Mouse (Mus musculus) heart, embryonic 10.5 days (tissue): Measurements from ENCODE around the gene Ip6k1. TPM values are rescaled to one million over a fixed set of nuclear protein-coding genes. Genes with fewer than 3 reads are reported as not detected.
A peak's percentile ranks its signal among the peaks of the same experiment; 100 is the strongest.

ENCODE experiments used
- DNase-seq: peaks from one replicate; pipeline ENCODE4 v3.0.0-alpha.2; 2017; ENCODE audit warnings: low spot score
- H3K27ac ChIP-seq: fragments of 300-500 bp; sonication (generic); 2 replicates; pipeline ENCODE4 v1.5.1; 2016; ENCODE audit warnings: mild to moderate bottlenecking
- H3K27me3 ChIP-seq: fragments of 300-500 bp; sonication (generic); 2 replicates; pipeline ENCODE4 v1.6.1; 2016; ENCODE audit warnings: mild to moderate bottlenecking; ENCODE audit not compliant: poor library complexity, insufficient read depth, severe bottlenecking
- H3K36me3 ChIP-seq: fragments of 300-500 bp; sonication (generic); 2 replicates; pipeline ENCODE4 v1.6.1; 2016; ENCODE audit warnings: mild to moderate bottlenecking, moderate library complexity
- H3K4me1 ChIP-seq: fragments of 300-500 bp; sonication (generic); 2 replicates; pipeline ENCODE4 v1.6.1; 2016; ENCODE audit warnings: mild to moderate bottlenecking
- H3K4me3 ChIP-seq: fragments of 300-500 bp; sonication (generic); 2 replicates; pipeline ENCODE4 v1.5.1; 2016; ENCODE audit warnings: mild to moderate bottlenecking, moderate library complexity
- H3K9me3 ChIP-seq: fragments of 300-500 bp; sonication (generic); 2 replicates; pipeline ENCODE4 v1.6.1; 2016; ENCODE audit warnings: mild to moderate bottlenecking, moderate library complexity
- WGBS: fragments of 180-500 bp; shearing (Covaris S2); methylation state at CpG from one replicate; pipeline ENCODE4 v1.1.7; 2016; 5-methylcytosine and 5-hydroxymethylcytosine counted together
- polyA plus RNA-seq: library from polyadenylated mRNA; unstranded; fragments of >200 nt; fragmentation: Nextera tagmentation; extraction: Ambion mirVana; gene quantifications from 2 replicates; pipeline ENCODE4 v1.2.1, GENCODE M21; 2016

Ip6k1 gene
- polyA plus RNA-seq, 1 experiment from 2014 or later: 42.3 TPM

DNA sequence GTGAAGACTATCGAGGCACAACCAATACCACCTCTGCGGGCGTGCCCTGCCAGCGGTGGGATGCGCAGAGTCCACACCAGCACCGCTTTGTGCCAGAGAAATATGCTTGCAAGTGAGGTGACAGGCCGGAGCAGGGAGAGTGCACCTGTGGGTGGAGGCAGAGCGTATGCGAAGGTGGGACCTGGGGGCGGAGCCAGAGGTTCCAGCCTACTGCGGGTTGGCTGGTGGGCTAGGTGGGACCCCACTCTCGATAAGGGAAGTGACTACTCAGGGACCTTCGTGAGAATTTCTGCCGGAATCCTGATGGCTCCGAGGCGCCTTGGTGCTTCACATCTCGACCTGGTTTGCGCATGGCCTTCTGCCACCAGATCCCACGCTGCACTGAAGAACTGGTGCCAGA lies 80.2 kb downstream of the Ip6k1 start:
- peaks cover 38% of the 10 kb centered on the region for H3K36me3 ChIP-seq
- DNase-seq: no peak
- no peaks in the 10 kb centered on the region for H3K9me3 ChIP-seq
- peaks cover 55% of the 10 kb centered on the region for H3K4me1 ChIP-seq
- H3K27ac ChIP-seq: peak overlapping the region; percentile 90
- peaks cover 50% of the 10 kb centered on the region for H3K27me3 ChIP-seq
- WGBS: 7% methylated on average over 19 of the region's 19 CpGs
- peak overlapping the region; percentile 35 for H3K4me3 ChIP-seq

DNA sequence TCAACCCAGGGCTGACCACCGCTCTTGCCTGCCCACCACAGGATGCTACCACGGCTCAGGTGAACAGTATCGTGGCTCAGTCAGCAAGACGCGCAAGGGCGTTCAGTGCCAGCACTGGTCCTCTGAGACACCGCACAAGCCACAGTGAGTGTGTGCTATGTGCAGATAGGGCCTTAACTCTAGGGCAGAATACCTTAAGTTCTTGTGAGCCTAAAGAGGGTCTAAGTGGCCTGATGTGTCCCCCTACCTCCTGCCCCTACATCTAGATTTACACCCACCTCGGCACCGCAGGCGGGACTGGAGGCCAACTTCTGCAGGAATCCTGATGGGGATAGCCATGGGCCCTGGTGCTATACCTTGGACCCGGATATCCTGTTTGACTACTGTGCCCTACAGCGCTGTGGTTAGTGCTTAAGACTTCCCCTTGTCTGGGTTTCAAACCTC lies 80.7 kb downstream of the Ip6k1 start, which contains the start of gene Rnf123:
Rnf123 (minus strand) TSS at position 359 of the 444 bp plus-strand sequence.
- peak within 1 kb of the TSS; percentile 35 for H3K4me3 ChIP-seq
- WGBS: 30% methylated on average over 12 of the region's 12 CpGs
- H3K27ac ChIP-seq: peak within 1 kb of the TSS; percentile 90
- H3K27me3 ChIP-seq: peaks cover 50% of the 10 kb centered on the region
- H3K36me3 ChIP-seq: peaks cover 43% of the 10 kb centered on the region
- no peak for DNase-seq
- H3K4me1 ChIP-seq: peaks cover 50% of the 10 kb centered on the region
- no peaks in the 10 kb centered on the region for H3K9me3 ChIP-seq

DNA sequence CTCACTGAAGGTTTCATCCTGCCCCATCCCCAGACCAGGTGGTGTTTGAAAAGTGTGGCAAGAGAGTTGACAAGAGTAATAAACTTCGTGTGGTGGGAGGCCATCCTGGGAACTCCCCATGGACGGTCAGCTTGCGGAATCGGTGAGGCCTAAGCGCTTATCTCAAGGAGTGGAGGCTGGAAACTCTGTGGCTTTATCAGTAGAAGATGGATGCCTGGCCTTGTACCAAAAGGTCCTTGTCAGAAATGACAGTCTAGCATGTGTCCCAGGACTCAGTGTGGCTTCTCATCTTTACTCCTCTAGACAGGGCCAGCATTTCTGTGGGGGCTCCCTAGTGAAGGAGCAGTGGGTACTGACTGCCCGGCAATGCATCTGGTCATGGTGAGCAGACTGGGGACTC lies 81.3 kb downstream of the Ip6k1 start:
- 0 out of 2 replicates have a peak overlapping the region, but pooled peaks have one; percentile 35 for H3K4me3 ChIP-seq
- H3K27ac ChIP-seq: peak overlapping the region; percentile 90; the same call in 1 of the 2 replicates
- 50% methylated on average over 6 of the region's 6 CpGs for WGBS
- no peaks in the 10 kb centered on the region for H3K9me3 ChIP-seq
- no peak for DNase-seq
- peaks cover 50% of the 10 kb centered on the region for H3K27me3 ChIP-seq
- peaks cover 45% of the 10 kb centered on the region for H3K4me1 ChIP-seq
- H3K36me3 ChIP-seq: peaks cover 48% of the 10 kb centered on the region

- Histone ChIP-seq H3K4me1 (peaks cover 34% of the 10 kb centered on the region), H3K4me3 (no peak overlapping the region), H3K27me3 (peaks cover 46% of the 10 kb centered on the region), H3K36me3 (peaks cover 65% of the 10 kb centered on the region), H3K9me3 (no peaks in the 10 kb centered on the region), H3K27ac (no peak overlapping the region)
- WGBS: 96% methylated on average over 4 of the region's 4 CpGs
- DNase-seq: no peak
Observed at GRCm38 (mm10) chr9:108085261-108085660, 83.0 kb downstream of the Ip6k1 start.

- Histone ChIP-seq H3K4me1 (peaks cover 25% of the 10 kb centered on the region), H3K9me3 (no peaks in the 10 kb centered on the region), H3K4me3 (no peak overlapping the region), H3K27me3 (no peaks in the 10 kb centered on the region), H3K36me3 (peaks cover 73% of the 10 kb centered on the region), H3K27ac (no peak overlapping the region)
- WGBS: 93% methylated on average over 7 of the region's 7 CpGs
- no peak for DNase-seq
Observed at GRCm38 (mm10) chr9:108090611-108091120, 88.4 kb downstream of the Ip6k1 start.

DNA sequence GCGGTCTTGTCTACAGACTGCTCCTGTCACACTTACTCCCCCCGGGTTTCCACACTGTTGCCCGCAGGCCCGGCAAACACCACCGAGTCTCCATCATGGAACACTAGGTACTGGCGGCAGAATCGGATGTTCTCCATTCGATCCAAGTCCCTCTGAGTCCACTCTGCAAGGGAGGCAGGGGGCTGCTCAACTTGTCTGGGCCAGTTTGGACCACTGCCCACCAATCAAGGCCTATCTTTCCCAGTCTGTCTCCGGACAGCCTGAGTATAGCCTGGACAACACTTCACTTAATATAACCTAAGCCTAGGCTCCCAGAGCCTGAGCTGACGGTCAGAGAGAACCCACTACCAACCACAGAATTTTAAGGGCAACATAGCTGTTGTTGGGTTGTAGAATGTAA lies 91.3 kb downstream of the Ip6k1 start:
- Histone ChIP-seq H3K27ac (peak overlapping the region; percentile 92), H3K27me3 (no peaks in the 10 kb centered on the region), H3K4me1 (peaks cover 48% of the 10 kb centered on the region), H3K36me3 (peaks cover 44% of the 10 kb centered on the region), H3K9me3 (no peaks in the 10 kb centered on the region), H3K4me3 (peak overlapping the region; percentile 77)
- no peak for DNase-seq
- WGBS: 66% methylated on average over 10 of the region's 10 CpGs

GRCm38 (mm10) chr9:108094184-108094941 lies 92.1 kb downstream of the Ip6k1 start, which contains the start of gene Apeh:
TSS of gene Apeh (minus strand) at chr9:108094606.
- peak; percentile 98 for DNase-seq
- under 1% methylated on average over 52 of the region's 52 CpGs for whole genome bisulfite sequencing
- Histone ChIP-seq H3K27ac (peak within 1 kb of the TSS; percentile 92), H3K27me3 (no peaks in the 10 kb centered on the region), H3K9me3 (no peaks in the 10 kb centered on the region), H3K36me3 (peaks cover 36% of the 10 kb centered on the region), H3K4me3 (peak within 1 kb of the TSS; percentile 77), H3K4me1 (peaks cover 53% of the 10 kb centered on the region)

DNA sequence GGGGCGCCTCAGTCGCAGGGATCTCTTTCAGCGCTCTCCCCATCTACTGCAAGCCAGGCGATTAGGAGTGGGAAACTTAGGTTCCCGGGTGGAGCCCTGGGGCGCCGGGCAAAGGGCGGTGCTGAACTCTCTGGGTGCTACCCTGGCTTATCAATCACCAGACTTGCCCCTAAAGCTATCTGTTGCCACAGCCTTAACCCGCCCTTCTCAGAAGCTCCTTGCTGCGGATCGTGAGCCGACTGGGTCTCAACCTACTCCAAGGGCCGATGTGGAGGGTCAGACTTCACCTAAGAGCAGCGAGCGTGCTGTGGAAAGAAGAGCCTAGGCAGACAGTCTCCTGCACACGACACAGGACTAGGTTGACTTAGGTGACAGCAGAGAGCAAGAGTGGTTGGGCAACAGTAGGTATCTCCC lies 92.7 kb downstream of the Ip6k1 start:
- peak overlapping the region; percentile 77 for H3K4me3 ChIP-seq
- WGBS: under 1% methylated on average over 16 of the region's 16 CpGs
- H3K9me3 ChIP-seq: no peaks in the 10 kb centered on the region
- peaks cover 56% of the 10 kb centered on the region for H3K4me1 ChIP-seq
- peak overlapping the region; percentile 92 for H3K27ac ChIP-seq
- peak; percentile 95 for DNase-seq
- no peaks in the 10 kb centered on the region for H3K27me3 ChIP-seq
- peaks cover 29% of the 10 kb centered on the region for H3K36me3 ChIP-seq

- peaks cover 24% of the 10 kb centered on the region for H3K36me3 ChIP-seq
- H3K4me1 ChIP-seq: peaks cover 56% of the 10 kb centered on the region
- WGBS: 16% methylated on average over 3 of the region's 3 CpGs
- peak; percentile 91 for DNase-seq
- H3K9me3 ChIP-seq: no peaks in the 10 kb centered on the region
- peak overlapping the region; percentile 77 for H3K4me3 ChIP-seq
- peak overlapping the region; percentile 92 for H3K27ac ChIP-seq
- H3K27me3 ChIP-seq: no peaks in the 10 kb centered on the region
Observed at GRCm38 (mm10) chr9:108095518-108095917, 93.2 kb downstream of the Ip6k1 start.

- Histone ChIP-seq H3K4me1 (peaks cover 60% of the 10 kb centered on the region), H3K27me3 (no peaks in the 10 kb centered on the region), H3K9me3 (no peaks in the 10 kb centered on the region), H3K4me3 (peak overlapping the region; percentile 77; the same call in 1 of the 2 replicates), H3K27ac (peak overlapping the region; percentile 92), H3K36me3 (peaks cover 18% of the 10 kb centered on the region)
- WGBS: 64% methylated on average over 10 of the region's 10 CpGs
- no peak for DNase-seq
Observed at GRCm38 (mm10) chr9:108095949-108096712, 93.8 kb downstream of the Ip6k1 start.
